In the genomic region with DNA sequence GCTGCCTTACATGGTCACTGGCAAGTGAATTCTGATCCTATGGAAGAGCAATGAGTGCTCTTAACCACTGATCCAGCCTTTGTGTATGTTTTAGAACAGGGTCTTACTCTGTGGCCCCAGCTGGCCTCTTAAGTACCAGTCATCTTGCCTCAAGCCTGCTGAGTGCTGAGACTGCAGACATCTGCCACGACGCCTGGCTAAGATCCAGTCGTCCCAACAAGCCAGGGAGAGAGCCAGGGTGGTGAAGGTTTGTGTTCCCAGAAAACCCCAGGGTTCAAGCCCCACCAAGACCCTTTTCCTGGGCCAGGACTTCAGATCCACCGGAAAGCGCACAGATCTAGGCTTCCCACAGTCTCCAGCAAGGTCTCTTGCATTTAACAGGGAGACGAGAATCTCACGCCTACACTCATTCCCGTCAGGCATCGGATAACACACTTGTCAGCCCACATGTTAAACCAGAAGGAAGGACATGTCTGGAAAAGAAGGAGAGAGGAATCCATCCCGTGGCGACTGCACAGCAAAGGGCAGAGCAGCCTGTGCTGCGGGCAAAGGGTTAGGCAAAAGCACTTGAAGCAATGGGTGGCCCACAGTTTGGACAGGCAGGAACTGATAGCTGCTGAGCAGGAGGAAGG, we compare ENCODE assay signal across 9 mouse cellular contexts. TPM values are rescaled to one million over a fixed set of nuclear protein-coding genes. Genes with fewer than 3 reads are reported as not detected.
DNase-seq lines count a peak whose midpoint lies in the region; ATAC-seq and TF ChIP-seq lines count a peak whose summit lies in the region.
"Had no signal": no experiment of that assay in that cellular context is flagged by ENCODE, and none has a peak within 500 bp of the region (broad histone marks: within the 10 kb centered on the region; RNA-seq: fewer than 3 reads in every experiment).

No protein-coding gene starts in this region.

- no peak overlapping the region for H3K4me2 ChIP-seq in lung, embryonic 14.5 days
- H3K4me2 ChIP-seq in embryonic facial prominence, embryonic 13.5 days: no peak overlapping the region
- peak overlapping the region; percentile 95 for H3K4me2 ChIP-seq in myocyte (ENCODE audit: low read depth)

- 0 out of 2 replicates have a peak, but pooled peaks cover 3% of the 10 kb centered on the region for H3K36me3 ChIP-seq in lung, embryonic 14.5 days (ENCODE audit: insufficient read depth)
- peaks cover 21% of the 10 kb centered on the region for H3K36me3 ChIP-seq in embryonic facial prominence, embryonic 13.5 days
- H3K36me3 ChIP-seq in myocyte (ENCODE audit: control insufficient read depth, insufficient read depth): no peaks in the 10 kb centered on the region

- no peak overlapping the region for H3K9ac ChIP-seq in lung, embryonic 14.5 days
- H3K9ac ChIP-seq in embryonic facial prominence, embryonic 13.5 days: peak overlapping the region; percentile 36; the same call in 1 of the 2 replicates

- DNase-seq in gastrocnemius, adult 2 months: peak; percentile 61
- DNase-seq in gastrocnemius, postnatal 10 days: no peak
- DNase-seq in lung, embryonic 14.5 days: peak; percentile 68
- DNase-seq in lung, adult 2 months: no peak
- DNase-seq in layer of hippocampus, postnatal 14 days (ENCODE audit: low spot score in 2 of 2): no peak
- DNase-seq: thymus, adult 18-20 months had no signal

- H3K79me2 ChIP-seq in myocyte (ENCODE audit: control insufficient read depth, insufficient read depth): peaks cover 49% of the 10 kb centered on the region

- 0 out of 2 replicates have a peak overlapping the region, but pooled peaks have one; percentile 5 for H3K4me3 ChIP-seq in gastrocnemius, adult 2 months
- no peak overlapping the region for H3K4me3 ChIP-seq in lung, embryonic 14.5 days (ENCODE audit: low read depth, low read length)
- H3K4me3 ChIP-seq in lung, adult 2 months (replicated peaks; ENCODE audit: extremely low read depth, low read depth, low read length): no peak overlapping the region
- H3K4me3 ChIP-seq in embryonic facial prominence, embryonic 13.5 days: no peak overlapping the region
- H3K4me3 ChIP-seq in myocyte: peak overlapping the region; percentile 14

- H3K27me3 ChIP-seq in lung, embryonic 14.5 days (ENCODE audit: insufficient read depth, low read length): no peaks in the 10 kb centered on the region
- no peaks in the 10 kb centered on the region for H3K27me3 ChIP-seq in embryonic facial prominence, embryonic 13.5 days
- no peaks in the 10 kb centered on the region for H3K27me3 ChIP-seq in myocyte (ENCODE audit: control insufficient read depth, insufficient read depth, insufficient read length)

- WGBS in lung, embryonic 14.5 days: 27% methylated on average over 12 of the region's 12 CpGs
- 52% methylated on average over 12 of the region's 12 CpGs for WGBS in lung, adult 2 months
- WGBS in embryonic facial prominence, embryonic 13.5 days: 26% methylated on average over 12 of the region's 12 CpGs

- ATAC-seq in lung, embryonic 14.5 days (ENCODE audit: insufficient read depth): peak; percentile 33; the same call in 1 of the 2 replicates
- 0 out of 2 replicates have a peak, but pooled peaks have one; percentile 29 for ATAC-seq in embryonic facial prominence, embryonic 13.5 days (ENCODE audit: insufficient number of reproducible peaks, insufficient read depth, low FRiP score, low TSS enrichment, low read depth)
- ATAC-seq in megakaryocyte, adult 5-6 weeks (ENCODE audit: poor library complexity, severe bottlenecking): no peak

- H3ac ChIP-seq in myocyte (ENCODE audit: control insufficient read depth, insufficient read length): no peak overlapping the region

- no peaks in the 10 kb centered on the region for H3K9me3 ChIP-seq in lung, embryonic 14.5 days (ENCODE audit: low read depth, low read length)
- no peaks in the 10 kb centered on the region for H3K9me3 ChIP-seq in embryonic facial prominence, embryonic 13.5 days

- no peak for TF ChIP-seq CTCF in gastrocnemius, adult 2 months (IDR thresholded peaks at IDR 0.05)
- no peak for TF ChIP-seq CTCF in lung, embryonic 14.5 days (IDR thresholded peaks at IDR 0.05; ENCODE audit: low read depth)
- no peak for TF ChIP-seq CTCF in lung, adult 2 months (IDR thresholded peaks at IDR 0.05; ENCODE audit: insufficient read depth, low read length)

- no peak for TF ChIP-seq POLR2A in lung, adult 2 months (IDR thresholded peaks at IDR 0.05; ENCODE audit: borderline replicate concordance, extremely low read depth, low read depth, low read length)
- TF ChIP-seq POLR2A in myocyte (IDR thresholded peaks at IDR 0.05; ENCODE audit: insufficient read length, low read depth): peak; percentile 14

- intact Hi-C loops in gastrocnemius, adult 2 months (cut with DNase I): no loop called here

- peaks cover 42% of the 10 kb centered on the region for H3K4me1 ChIP-seq in lung, embryonic 14.5 days (ENCODE audit: insufficient read depth)
- peaks cover 14% of the 10 kb centered on the region for H3K4me1 ChIP-seq in lung, adult 2 months (ENCODE audit: control insufficient read depth, insufficient read depth, low read length)
- H3K4me1 ChIP-seq in embryonic facial prominence, embryonic 13.5 days: peaks cover 54% of the 10 kb centered on the region

- H3K27ac ChIP-seq in gastrocnemius, adult 2 months: peak overlapping the region; percentile 82
- peak overlapping the region; percentile 75 for H3K27ac ChIP-seq in lung, embryonic 14.5 days (ENCODE audit: low read depth)
- H3K27ac ChIP-seq in embryonic facial prominence, embryonic 13.5 days: peak overlapping the region; percentile 80

TF ChIP-seq in myocyte, 11 proteins besides CTCF, POLR2A, EP300 and RAD21:
- TF ChIP-seq TCF12 (IDR thresholded peaks at IDR 0.05; ENCODE audit: insufficient read depth, poor library complexity, severe bottlenecking): no peak
- TF ChIP-seq MYOG (IDR thresholded peaks at IDR 0.05; ENCODE audit: control insufficient read depth in 1 of 3, insufficient read depth in 1 of 3, insufficient read length in 2 of 3, low read depth in 2 of 3): peak in 1 of 3 experiments; percentile 56
- no peak for TF ChIP-seq TCF3 (IDR thresholded peaks at IDR 0.05; ENCODE audit: insufficient read length, low read depth)
- no peak for TF ChIP-seq POLR2AphosphoS2 (IDR thresholded peaks at IDR 0.05; ENCODE audit: insufficient read length, low read depth)
- no peak for TF ChIP-seq REST (IDR thresholded peaks at IDR 0.05; ENCODE audit: insufficient read depth, insufficient read length)
- TF ChIP-seq SRF (IDR thresholded peaks at IDR 0.05; ENCODE audit: control insufficient read depth, insufficient read length, low read depth): no peak
- TF ChIP-seq E2F4 (IDR thresholded peaks at IDR 0.05; ENCODE audit: insufficient read depth): no peak
- no peak for TF ChIP-seq USF1 (IDR thresholded peaks at IDR 0.05; ENCODE audit: low read depth)
- no peak for TF ChIP-seq MAX (IDR thresholded peaks at IDR 0.05; ENCODE audit: low read depth)
- no peak for TF ChIP-seq CEBPB (IDR thresholded peaks at IDR 0.05; ENCODE audit: insufficient read depth, poor library complexity, severe bottlenecking)
- peak in 2 of 3 experiments; percentile 20 to 38 for TF ChIP-seq MYOD1 (IDR thresholded peaks at IDR 0.05; ENCODE audit: control insufficient read depth in 1 of 3, insufficient read length in 2 of 3, low read depth in 2 of 3)

RNA-seq across cellular contexts. Expression of a gene that starts 20.0 kb away (rescaled TPM):
- 10 to 100 TPM in 1 of 2 experiments, 1 to 10 TPM in 1; 5.9 to 17.6 TPM for total RNA-seq in gastrocnemius, adult 2 months (2021)
- total RNA-seq in gastrocnemius, postnatal 10 days (2021): 10 to 100 TPM; 42.2 to 70.8 TPM
- polyA plus RNA-seq in lung, embryonic 14.5 days (2014; fragmentation: Nextera tagmentation; extraction: Ambion mirVana): 16.6 and 20.0 TPM in 2 replicates
- 77.0 and 91.8 TPM in 2 replicates for polyA plus RNA-seq in lung, adult 2 months (2012; rRNA removed)
- polyA plus RNA-seq in embryonic facial prominence, embryonic 13.5 days (2015; fragmentation: Nextera tagmentation; extraction: Ambion mirVana): 30.8 and 31.1 TPM in 2 replicates
- polyA plus RNA-seq in myocyte (2012; fragmentation: generic; extraction: Trizol): 47.7 TPM
- total RNA-seq in layer of hippocampus, postnatal 14 days (2021): 1 to 10 TPM; 5.1 to 7.6 TPM
- not detected in 2 replicates for total RNA-seq in megakaryocyte, adult 5-6 weeks (2015)
- 0.11 TPM in 1 of 2 replicates, not detected in the other for total RNA-seq in megakaryocyte, adult 5-6 weeks (2017)

Comparison
In these comparisons a context has a peak if more than half of its experiments do, and no peak if none do; other contexts are left out.
1. DNase-seq: peak in gastrocnemius, adult 2 months (single experiment) and lung, embryonic 14.5 days (single experiment); none in gastrocnemius, postnatal 10 days (single experiment), lung, adult 2 months (single experiment) and layer of hippocampus, postnatal 14 days (0 of 2).
2. H3K4me3 ChIP-seq: peak in gastrocnemius, adult 2 months (single experiment) and myocyte (single experiment); none in lung, embryonic 14.5 days (single experiment), lung, adult 2 months (single experiment) and embryonic facial prominence, embryonic 13.5 days (single experiment).
3. RNA of a gene that starts 20.0 kb away (total RNA-seq): 42.2 to 70.8 TPM in gastrocnemius, postnatal 10 days, 5.9 to 17.6 TPM in gastrocnemius, adult 2 months and 5.1 to 7.6 TPM in layer of hippocampus, postnatal 14 days; 0.11 TPM in megakaryocyte, adult 5-6 weeks; every median in the first group is over 4 times any median in the second.
4. Peak in every context shown above with its lines, with median percentiles within 50 percentile points of each other: H3K27ac ChIP-seq.